In the genomic region with DNA sequence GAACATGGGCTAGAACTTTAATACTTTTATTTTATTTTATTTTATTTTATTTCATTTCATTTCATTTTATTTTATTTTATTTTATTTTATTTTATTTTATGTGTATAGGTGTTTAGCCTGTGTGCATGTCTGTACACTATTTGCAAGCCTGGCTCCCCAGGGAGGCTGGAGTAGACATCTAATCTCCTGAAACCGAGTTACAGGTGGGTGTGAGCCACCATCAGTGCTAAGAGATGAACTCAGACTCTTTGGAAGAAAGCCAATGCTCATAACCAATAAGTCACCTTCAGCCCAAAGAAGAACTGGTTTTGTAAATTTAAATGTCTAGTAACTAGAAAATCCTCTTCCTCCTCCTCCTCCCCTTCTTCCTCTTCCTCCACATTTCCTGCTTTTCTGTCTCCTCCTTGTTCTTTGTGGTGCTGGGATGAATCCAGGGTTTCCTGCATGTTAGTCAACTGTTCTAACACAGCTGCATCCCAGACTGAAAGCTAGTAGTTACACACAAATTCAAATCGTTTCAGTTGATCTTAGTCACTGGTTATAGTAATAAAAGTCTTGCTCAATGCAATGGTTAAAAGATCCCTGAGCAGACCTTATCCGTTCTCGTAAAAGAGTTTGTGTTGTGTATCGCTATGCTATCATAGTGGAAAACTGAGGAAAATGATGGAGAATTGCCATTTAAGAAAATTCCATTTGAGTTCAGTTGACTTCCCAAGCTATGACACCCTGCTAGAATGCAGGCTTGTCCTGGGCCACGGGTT, we compare ENCODE assay signal across 23 mouse cellular contexts.
"Had no signal": no experiment of that assay in that cellular context is flagged by ENCODE, and none has a peak within 500 bp of the region (broad histone marks: within the 10 kb centered on the region; RNA-seq: fewer than 3 reads in every experiment).

No protein-coding gene starts in this region.

- H3K9ac ChIP-seq: kidney, embryonic 15.5 days; limb, embryonic 12.5 days; liver, embryonic 12.5 days; liver, embryonic 15.5 days; lung, embryonic 15.5 days; neural tube, embryonic 12.5 days; neural tube, embryonic 15.5 days had no signal

- H3K36me3 ChIP-seq: kidney, embryonic 15.5 days; limb, embryonic 12.5 days; liver, embryonic 12.5 days; liver, embryonic 15.5 days; lung, embryonic 15.5 days; neural tube, embryonic 12.5 days; neural tube, embryonic 15.5 days had no signal

- H3K4me3 ChIP-seq: kidney, embryonic 15.5 days; limb, embryonic 12.5 days; liver, embryonic 12.5 days; liver, embryonic 15.5 days; lung, embryonic 15.5 days; neural tube, embryonic 12.5 days; neural tube, embryonic 15.5 days had no signal

- H3K4me1 ChIP-seq: kidney, embryonic 15.5 days; limb, embryonic 12.5 days; liver, embryonic 12.5 days; liver, embryonic 15.5 days; lung, embryonic 15.5 days; neural tube, embryonic 12.5 days; neural tube, embryonic 15.5 days had no signal

- H3K27ac ChIP-seq: kidney, embryonic 15.5 days; limb, embryonic 12.5 days; liver, embryonic 12.5 days; liver, embryonic 15.5 days; lung, embryonic 15.5 days; neural tube, embryonic 12.5 days; neural tube, embryonic 15.5 days had no signal

- DNase-seq: kidney, adult 2 months; kidney, postnatal 10 days; kidney, postnatal 4 days; layer of hippocampus, adult 9-11 months; liver; lung, adult 18-20 months; lung, postnatal 10 days; lung, postnatal 4 days; midbrain, embryonic 14.5 days; right cerebral cortex, adult 18-20 months; right cerebral cortex, postnatal 14 days; right cerebral cortex, postnatal 4 days; thymus, adult 18-20 months; thymus, postnatal 36 days had no signal

- ATAC-seq: inflammation-experienced regulatory T-cells, adult 6 months; liver, embryonic 12.5 days had no signal

- H3K27me3 ChIP-seq: kidney, embryonic 15.5 days; limb, embryonic 12.5 days; liver, embryonic 12.5 days; liver, embryonic 15.5 days; lung, embryonic 15.5 days; neural tube, embryonic 12.5 days; neural tube, embryonic 15.5 days had no signal

- H3K9me3 ChIP-seq: kidney, embryonic 15.5 days; limb, embryonic 12.5 days; liver, embryonic 12.5 days; liver, embryonic 15.5 days; lung, embryonic 15.5 days; neural tube, embryonic 12.5 days; neural tube, embryonic 15.5 days had no signal

- H3K4me2 ChIP-seq: kidney, embryonic 15.5 days; limb, embryonic 12.5 days; liver, embryonic 12.5 days; liver, embryonic 15.5 days; lung, embryonic 15.5 days; midbrain, embryonic 11.5 days; neural tube, embryonic 12.5 days; neural tube, embryonic 15.5 days had no signal
